Mouse (Mus musculus): ENCODE results near the gene Fam114a2.

Gene Fam114a2

DNA sequence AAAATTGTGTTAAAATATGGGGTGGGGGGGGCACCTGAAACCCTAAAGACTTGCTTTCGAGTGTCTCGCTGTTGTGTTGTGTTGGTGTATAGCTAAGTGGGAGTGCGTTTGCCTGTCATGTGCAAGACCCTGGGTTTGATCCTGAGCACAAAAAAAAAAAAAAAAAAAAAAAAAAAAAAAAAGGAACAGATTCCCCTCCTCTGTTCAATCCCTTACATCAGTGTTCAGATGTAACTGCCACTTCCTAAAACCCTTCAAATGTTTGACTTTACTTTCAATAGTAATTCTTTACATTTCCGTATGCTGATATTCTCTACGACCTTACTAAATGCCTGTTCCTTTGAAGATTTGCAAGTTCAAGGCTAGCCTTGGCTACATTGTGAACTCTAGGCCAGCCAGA is 887 bp upstream of the Fam114a2 start:
- no peak for DNase-seq (ENCODE audit: low spot score in 2 of 2)

DNA sequence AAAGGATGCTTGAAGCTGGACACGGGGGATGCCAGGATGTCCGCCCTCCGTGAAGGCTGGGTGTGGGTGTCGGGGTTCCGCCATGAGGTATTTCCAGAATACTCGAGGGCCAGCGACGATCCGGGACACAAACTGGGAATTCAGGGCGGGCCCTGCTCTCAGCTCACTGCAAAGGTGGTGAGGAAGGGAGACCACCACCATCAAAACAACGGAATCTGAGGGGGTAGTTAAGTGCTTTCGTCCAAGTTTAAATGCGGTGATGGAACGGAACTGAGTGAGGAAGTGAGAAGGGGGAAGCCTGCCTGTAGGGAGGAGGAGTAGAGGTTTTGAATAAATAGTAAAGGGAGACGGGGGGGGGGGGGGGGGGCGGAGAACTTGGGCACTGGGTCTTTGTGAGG is 333 bp upstream of the Fam114a2 start:
- no peak for DNase-seq (ENCODE audit: low spot score in 2 of 2)

DNA sequence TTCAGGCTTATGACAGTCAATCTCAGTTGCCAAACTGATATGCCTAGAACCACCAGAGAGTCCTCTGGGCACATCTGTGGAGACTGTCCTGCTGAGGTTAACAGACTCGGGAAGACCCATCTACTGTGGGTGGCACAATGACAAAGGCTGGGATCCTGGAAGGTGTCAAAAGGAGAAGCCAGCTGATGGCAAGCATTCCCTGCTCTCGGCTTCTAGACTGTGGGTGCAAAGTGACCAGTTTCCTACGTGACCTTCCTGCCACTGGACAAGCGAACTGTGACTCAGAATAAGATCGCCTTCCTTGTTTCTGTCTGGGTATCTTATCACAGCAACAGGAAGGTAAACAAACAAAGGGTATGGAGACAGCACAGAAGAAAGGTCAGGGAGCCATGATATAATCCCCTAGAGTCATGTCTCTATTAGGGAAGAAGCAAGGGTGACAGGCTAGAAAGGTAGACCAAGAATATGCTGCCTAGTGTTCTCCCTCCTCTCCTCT is 1.4 kb downstream of the Fam114a2 start:
- DNase-seq (ENCODE audit: low spot score in 2 of 2), result no peak

DNA sequence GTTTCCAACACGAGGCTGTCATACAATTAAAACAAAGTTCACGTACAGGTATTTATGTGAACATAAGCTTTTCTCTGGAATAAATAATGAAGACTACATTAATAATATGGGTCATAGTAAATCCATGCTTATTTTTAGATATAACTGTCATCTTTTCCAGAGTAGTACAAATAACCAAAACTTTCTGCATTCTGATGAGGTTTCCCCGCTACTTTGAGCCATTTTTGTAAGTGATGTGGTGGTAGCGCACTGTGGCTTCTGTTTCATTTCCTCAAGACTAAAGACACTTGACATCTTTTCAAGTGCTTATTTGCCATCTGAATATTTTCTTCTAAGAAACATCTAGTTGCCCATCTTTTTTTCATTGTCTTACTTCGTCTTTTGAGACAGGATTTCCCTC is 3.2 kb downstream of the Fam114a2 start:
- DNase-seq (ENCODE audit: low spot score in 2 of 2), result no peak

DNA sequence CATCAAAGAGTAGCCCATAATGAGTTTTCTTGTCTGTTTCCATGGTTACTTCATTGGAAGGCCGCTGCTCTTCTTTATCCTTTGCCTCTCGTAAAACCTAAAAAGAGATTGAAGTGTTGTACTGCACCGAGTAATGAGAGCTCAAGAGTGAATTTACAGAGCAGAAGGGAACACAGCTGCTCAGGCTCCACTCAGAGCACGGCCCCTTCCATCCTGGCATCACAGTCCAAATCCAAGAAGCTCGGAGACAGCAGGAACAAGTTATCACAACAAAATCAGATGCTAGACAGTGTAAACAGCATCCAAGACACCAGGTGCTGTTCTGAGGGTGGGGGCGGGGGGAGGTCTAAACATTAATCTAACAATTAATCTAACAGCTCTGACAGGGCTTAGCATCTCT is 11.5 kb downstream of the Fam114a2 start:
- no peak for DNase-seq (ENCODE audit: low spot score in 2 of 2)

DNA sequence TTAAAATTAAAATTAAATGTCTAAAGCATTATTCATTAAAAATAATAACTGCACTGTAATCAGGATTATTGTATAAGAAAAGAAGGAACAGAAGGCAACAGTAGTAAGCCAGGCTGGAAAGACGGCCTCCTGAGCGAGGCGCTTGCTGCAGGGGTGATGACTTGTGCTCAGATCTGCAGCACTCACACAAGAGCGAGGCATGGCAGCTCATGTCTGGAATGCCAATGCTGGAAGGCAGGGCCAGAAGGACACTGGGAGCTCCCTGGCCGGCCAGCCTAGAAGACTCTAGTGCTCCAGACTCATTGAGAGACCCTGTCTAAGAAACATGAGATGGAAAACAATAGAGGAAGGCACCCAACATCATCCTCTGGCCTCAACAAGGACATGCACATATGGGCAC is 15.3 kb downstream of the Fam114a2 start:
- DNase-seq (ENCODE audit: low spot score in 2 of 2), result no peak

DNA sequence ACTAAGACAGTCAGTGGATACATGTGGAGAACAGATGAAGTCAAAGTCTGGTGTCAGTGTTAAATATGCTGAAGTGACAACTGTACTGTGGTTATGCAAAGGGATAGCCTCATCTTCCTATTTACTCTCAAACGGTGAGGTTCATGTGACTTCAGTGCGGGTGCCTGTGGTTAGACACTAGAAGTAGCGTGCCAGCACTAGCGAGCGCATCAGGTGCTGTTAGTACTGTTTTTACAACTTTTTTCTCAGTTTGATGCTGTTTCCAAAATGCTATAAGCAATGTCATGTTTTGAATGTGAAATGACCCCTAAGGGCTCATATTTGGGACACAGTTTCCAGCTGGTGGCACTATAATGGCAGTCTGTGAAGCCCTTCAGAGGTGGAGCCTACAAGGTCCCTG is 20.2 kb downstream of the Fam114a2 start:
- DNase-seq (ENCODE audit: low spot score in 2 of 2), result no peak

DNA sequence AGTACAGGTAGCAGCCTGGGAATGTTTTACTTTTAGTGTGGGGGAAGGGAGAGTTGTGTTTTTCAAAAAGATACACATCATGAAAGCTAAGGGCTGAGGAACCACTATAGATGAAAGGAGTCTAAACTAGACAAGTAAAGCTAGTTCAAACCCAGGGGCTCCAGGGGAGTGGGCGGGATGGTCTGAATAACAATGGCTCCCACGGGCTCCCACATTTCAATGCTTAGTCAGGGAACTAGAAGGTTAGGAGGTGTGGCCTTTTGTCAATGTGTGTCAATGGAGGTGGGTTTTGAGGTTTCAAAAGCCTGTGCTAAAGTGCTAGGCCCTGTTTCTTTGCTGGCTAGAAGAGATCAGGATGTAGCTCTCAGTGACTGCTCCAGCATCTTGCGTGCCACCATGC is 20.7 kb downstream of the Fam114a2 start:
- DNase-seq (ENCODE audit: low spot score in 2 of 2), result no peak

DNA sequence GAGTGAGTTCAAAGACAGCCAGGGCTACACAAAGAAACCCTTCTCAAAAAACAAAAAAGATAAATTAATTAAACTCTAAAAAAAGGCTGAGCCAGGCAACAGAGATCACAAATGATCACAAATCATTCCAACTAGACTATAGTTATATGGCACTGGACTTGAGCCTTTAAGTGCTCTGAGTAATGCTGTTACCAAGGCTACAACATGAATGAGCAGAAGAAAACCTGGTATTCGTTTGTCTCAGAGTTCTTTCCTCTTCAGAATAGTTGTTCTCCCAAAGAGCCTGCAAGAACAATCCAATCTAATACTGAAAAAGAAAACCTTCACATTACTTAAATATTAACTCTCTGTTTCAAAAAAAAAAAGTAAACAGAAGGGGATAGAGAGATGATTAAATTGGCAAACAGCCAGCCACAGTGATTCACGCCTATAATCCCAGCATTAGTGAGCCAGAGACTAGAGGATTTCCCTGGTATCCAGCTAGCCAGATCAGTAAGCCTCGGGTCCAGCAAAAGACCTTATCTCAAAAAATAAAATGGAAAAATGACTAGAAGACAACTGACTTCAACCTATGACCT is 21.9 kb downstream of the Fam114a2 start:
- no peak for DNase-seq (ENCODE audit: low spot score in 2 of 2)

DNA sequence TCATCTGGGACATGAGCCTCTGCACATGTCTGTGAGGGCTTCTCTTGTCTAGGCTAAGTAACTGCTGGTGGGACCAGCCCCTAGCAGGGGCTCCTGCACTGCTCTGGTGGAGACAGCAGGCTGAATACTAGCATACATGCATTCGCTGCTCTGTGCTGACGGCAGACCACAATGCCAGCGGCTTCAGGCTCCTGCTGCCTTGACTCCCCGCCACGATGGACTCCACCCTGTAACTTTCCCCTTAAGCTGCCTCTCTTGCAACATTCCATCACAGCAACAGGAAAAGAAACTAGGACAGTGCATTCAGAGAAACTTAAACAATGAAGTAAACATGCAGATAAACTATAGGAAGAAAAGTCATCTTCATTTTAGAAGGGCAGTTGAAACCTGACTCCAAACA is 30.0 kb downstream of the Fam114a2 start:
- no peak for DNase-seq (ENCODE audit: low spot score in 2 of 2)

DNA sequence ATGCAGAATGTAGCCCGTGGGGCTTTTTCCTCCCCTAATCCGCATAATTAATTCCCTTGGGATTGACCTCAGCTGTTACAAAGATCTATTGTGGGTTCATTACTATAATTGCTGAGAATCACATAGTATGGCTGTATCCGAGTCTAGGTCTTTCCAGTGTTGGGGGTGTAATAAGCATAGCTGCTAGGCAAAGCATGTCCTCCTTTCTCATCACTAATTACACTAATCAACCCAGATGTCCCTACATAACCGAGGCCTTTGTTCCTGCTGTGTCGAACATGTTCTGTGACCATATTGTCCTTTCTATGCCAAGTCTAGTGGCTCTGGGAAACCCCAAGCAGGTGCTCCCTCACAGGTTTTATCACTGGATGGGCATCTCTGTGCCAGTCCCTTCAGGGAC is 40.3 kb downstream of the Fam114a2 start:
- DNase-seq (ENCODE audit: low spot score in 2 of 2), result no peak

DNA sequence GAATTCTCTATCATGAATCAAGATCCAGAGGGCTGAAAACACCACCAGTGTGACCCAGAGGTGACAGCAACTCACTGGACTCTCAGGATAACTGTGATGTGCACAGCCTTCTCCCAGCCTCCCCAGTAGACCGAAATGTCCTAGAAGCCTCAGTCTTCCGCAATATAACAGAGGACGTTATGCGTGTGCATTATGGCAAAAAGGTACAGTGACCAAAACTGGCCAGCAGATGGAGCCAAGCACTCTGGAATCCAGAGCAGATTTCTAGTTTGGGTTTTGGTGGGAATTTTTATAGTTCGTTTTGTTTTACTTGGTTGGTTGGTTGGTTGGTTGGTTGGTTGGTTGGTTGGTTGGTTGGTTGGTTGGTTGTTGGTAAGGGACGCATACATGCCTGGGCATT is 43.3 kb downstream of the Fam114a2 start:
- peak in 1 of 2 experiments; percentile 54 for DNase-seq (ENCODE audit: low spot score in 2 of 2)

DNA sequence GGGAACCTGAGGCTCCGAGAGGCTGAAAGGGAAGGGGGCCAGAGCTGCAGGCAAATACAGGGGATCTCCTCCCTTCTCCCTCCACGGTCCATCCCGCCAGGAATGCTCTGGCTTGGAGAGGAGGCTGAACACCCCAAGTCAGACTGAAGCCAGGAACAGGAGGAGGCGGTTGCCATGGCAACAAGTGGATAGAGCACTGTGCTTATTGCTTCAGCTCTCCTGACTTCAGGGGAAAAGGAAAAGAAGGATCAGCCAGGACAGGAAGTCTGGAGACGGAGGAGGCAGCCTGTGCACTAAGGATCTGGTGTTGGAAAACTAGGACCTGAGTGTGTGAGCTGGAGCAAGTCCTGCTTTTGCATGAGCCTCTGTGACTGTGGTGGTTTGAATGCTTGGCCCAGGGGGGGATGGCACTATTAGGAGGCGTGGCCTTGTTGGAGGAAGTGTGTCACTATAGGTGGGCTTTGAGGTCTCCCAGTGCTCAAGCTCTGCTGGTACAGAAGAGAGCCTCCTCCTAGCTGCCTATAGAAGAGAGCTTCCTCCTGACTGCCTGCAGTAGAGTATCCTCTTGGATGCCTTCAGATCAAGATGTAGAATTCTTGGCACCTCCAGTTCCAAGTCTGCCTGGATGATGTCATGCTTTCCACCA is 44.0 kb downstream of the Fam114a2 start:
- DNase-seq (ENCODE audit: low spot score in 2 of 2), result peak in 1 of 2 experiments; percentile 37

DNA sequence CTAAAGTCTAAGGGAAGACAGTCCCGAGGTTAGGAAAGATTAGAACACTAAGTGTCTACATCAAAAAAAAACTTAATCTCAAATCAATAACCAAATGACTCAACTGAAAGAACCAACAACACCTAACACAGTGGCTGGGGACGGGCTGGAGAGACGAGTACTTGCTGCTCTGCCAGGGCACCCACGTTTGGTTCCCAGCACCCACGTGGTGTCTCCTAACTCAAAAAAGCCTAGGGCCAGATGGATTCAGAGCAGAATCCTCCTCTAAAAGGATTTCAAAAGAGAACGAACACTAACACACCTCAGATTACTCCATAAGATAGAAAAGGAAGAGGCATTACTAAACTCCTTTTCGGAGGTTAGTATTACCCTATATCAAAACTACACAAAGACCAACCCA is 47.4 kb downstream of the Fam114a2 start:
- no peak for DNase-seq (ENCODE audit: low spot score in 2 of 2)

DNA sequence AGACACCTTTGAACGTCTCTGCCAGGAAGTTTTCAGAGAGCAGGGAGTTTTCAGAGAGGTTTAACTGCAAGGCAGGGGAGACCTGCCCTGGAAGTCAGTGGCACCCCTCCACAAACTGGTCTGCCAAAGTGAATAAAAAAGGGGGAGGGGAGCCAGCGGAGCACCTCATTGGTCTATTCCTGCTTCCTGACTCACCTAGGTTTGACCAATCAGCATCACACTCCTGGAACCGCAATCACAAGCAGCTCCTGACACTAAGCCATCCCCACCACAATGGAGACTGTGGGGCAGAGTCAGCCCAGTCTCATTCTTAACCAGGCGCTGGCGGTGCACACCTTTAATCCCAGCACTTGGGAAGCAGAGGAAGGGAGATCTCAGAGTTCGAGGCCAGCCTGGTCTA is 48.4 kb downstream of the Fam114a2 start:
- DNase-seq (ENCODE audit: low spot score in 2 of 2), result no peak

DNA sequence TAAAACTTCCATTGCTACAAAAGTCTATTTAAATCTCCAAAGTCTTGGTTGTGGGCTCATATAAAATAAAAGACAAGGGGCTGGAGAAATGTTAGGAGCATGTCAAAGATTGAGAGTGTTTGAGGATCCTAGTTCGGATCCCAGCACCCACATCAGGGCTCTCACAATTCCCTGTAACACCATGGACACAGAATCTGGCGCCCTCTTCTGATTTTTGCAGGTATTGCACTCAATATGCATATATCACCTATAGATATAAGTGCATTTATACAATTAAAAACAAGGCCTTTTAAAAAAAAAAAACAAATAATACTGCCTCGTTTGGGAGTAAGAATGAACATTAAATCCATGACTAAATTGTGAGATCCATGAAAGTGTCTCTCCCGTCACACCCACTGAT is 49.7 kb downstream of the Fam114a2 start:
- DNase-seq (ENCODE audit: low spot score in 2 of 2), result no peak

DNA sequence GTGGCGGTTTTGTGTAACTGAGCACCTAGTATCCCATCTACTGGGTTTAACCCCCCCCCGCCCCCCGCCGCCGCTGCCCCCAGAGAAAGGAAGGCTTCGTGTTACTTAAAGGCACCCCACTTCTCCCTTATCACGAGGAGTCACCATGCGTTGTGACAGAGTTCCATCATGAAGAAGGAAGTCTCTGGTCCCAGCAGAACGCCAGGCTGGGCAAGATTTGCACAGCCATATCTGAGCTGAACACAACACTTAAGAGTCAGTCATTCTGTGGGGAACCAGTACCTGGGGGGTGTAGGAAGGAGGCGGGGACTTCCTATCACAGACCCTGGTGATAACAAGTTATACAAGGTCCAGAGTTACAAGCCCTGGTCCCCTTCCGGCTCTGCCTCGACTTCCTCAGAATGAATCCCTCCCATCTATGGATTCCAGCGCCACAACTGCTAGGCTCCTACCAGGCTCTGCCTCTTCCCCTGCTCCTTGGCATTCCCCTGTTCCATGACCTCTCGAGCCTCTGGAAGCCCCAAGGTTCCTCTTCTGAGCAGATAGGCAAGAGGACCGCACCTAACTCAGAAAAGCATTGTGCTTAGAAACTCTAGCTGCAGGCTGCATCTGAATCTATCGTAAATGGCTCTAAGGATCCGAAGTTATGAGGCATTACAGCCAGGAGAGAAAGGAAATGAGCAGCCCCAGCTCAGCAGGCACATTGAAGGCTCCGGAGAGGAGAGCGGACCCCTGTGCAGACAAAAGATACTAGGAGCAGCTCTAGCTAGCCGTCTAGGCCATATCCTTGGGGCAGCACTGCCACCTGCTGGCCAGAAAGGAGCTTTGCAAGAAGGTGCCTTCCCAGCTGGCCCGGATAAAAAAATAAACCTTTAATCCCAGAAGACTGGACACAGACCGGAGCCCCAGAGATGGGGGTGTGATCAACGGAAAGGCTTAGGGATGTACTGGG is 51.0 kb downstream of the Fam114a2 start:
- peak; percentile 42 to 66 for DNase-seq (ENCODE audit: low spot score in 2 of 2)

DNA sequence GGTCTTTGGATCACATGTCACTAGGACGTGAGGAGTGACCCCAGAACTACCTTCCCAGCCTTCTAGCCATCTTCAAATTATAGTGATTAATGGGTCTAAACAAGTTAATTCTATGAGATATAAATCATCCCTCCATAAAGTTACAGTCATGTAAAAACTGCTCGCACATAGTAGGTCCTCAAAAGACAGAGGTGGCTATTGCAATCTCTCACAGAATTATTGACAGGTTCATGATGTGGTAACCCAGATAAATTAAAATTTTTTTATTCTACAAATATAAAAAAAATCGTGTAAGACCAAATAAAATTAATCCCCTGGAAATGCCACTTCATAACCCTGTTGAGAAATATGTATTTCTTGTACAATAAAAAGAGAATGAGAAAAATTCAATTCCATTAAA is 52.6 kb downstream of the Fam114a2 start:
- DNase-seq (ENCODE audit: low spot score in 2 of 2), result no peak

DNA sequence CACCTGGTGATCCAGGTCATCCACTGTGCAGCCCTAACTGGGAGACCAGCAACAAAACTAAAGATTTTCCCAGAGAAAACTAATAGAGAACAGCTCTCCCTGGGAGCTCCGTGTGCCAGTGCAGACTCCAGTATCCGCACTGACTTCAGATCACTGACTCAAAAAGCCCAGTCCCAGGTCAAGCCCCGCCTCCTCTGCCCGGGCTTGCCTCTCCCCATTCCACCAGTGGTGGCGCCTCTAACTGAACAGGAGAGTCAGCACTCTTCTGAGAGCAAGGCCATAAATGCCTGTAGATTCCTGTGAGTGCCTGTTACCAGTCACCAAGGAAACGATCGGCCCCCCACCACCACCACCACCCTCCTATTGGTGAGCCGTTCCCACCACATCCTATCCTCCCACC is 53.4 kb downstream of the Fam114a2 start:
- DNase-seq (ENCODE audit: low spot score in 2 of 2), result no peak

DNA sequence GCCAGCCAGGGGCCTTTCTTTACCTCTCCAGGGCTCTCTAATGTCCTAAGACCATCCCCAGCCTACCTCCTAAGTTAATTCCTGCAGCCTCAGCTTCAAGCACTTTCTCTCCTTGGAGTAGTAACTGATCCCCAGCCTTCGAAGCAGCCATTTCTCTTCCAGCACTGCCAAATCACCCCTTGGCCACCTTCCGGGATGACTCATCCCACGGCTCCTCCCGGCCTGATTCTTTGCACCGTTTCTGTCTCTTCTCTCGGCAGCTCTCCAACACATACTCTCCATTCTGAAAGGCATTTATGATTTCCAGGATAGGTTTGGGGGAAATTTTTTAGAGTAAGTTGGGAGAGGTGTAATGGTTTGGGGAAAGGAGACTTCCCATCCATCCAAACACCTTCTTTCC is 58.7 kb downstream of the Fam114a2 start:
- no peak for DNase-seq (ENCODE audit: low spot score in 2 of 2)

DNA sequence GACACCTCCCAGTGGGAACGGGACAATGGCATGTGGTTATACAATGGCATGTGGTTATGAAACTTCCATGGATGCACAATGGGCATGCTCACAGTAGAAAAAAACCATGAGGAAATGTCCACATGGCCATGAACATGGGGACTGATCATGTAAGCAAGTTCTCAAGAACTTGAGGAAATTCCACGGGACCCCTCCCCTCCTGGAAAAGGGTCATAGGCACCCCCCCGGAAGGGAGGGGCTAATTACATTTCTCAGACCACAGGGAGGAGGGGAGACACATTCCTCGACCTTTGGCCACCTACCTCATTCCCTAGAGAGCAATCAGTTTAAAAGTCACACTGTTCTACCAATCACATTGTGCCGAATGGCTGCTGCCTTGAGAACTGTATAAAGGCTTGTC is 64.0 kb downstream of the Fam114a2 start:
- no peak for DNase-seq (ENCODE audit: low spot score in 2 of 2)

DNA sequence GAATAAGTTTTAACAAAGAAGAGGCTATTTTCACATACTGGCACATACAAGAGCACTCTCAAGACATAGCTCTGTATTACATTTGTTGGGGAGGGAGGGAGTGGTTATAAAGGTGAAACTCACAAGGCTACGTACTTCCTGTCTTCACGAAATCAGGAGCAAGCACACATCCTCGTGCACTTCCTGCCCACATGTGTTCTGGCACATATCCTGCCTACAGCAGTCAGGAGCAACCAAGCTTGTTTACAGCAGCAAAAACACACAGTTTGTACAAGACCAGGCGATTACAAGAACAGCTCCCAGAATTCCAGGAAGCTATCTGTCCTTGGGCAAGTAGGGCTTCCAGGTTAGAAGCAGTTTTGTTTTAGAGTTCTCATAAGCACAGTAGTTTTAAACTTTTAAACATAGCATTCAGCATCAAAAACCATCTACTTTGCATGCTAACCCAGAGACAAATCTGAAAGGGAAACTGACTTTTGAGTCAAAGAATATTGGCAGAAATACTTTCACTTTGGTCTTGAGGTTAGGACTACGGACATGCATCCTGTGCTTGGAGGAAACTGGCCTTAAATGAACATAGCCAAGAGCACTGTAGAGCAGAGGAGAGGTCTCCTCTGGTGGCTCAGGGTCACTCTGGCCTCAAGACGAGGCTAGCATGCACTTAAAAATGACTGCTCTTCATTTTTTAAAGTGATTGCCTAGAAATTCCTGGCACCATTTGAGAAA is 73.0 kb downstream of the Fam114a2 start:
- no peak for DNase-seq (ENCODE audit: low spot score in 2 of 2)

Measured in frontal cortex, postnatal 10 days (tissue).